Mouse (Mus musculus) urinary bladder, postnatal 25 days (tissue): ENCODE measurements around the gene Ncbp1.
A peak's percentile ranks its signal among the peaks of the same experiment; 100 is the strongest.
"Not testable (repeated sequence)": the region's sequence is repeated elsewhere in the genome, so short reads cannot be mapped to it uniquely, and the experiment has no call there.

Experiments used
- DNase-seq: peaks from one replicate; pipeline ENCODE4 v3.0.0; 2022; ENCODE audit warnings: low spot score

Gene Ncbp1

GRCm38 (mm10) chr4:46129311-46130004 lies 9.0 kb upstream of the Ncbp1 start:
- DNase-seq: no peak

DNA sequence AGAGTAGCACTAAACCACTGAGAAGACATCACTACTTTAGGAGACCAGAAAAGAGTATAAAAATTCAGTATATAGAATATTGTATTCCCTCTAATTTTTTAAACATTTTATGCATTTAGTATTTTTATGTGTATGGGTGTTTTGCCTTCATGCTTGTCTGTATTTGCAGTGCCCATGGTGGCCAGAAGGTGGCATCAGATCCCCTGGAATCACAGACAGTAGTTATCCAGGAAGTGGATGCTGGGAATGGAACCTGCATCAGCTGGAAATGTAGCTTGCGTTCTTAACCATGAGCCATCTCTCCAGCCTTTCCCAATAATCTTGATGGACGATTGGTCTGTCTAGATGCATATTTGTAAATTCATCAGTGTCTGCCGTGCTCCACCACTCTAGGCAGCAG lies 8.2 kb upstream of the Ncbp1 start:
- DNase-seq: peak; percentile 27

DNA sequence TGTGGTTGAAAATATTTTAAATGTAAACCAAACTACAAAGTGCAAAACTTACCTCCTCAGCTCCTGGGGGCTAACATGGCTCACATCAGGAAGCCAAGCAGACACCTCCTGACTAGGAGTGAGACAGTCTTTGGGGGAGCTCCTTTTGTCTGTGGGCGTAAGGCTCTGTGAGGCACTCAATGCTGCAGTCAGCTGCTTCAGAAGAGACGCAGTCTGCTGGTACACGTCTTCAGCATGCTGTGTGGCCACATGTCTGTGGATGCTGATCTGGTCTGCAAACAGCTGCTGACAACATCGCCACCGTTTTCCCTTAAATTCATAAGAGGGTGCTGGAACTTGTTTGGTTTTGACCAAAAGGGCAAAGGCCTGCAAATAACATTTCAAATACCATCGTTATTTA lies 6.6 kb upstream of the Ncbp1 start:
- DNase-seq: no peak

- DNase-seq: no peak
Observed at GRCm38 (mm10) chr4:46137629-46138286, 655 bp upstream of the Ncbp1 start.

DNA sequence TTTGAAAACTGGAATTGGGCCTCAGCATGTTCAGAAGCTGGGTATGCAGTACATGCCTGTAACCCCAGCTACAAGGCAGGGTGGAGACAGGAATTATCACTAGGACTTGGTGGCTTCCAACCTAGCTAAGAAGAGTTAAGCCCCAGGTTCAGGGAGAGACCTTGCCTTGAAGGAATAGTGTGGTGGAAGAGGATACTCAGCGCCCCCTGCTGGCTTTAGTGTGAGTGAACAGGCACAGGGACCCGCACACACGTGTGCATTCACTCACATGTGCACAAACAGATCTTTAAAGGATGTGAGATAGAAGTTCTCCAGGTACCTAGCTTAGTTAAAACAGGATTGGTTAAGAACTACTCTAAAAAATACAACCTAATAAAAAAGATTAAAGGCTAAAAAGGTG lies 5.9 kb downstream of the Ncbp1 start:
- DNase-seq: no peak

GRCm38 (mm10) chr4:46146881-46147280 lies 8.5 kb downstream of the Ncbp1 start:
- DNase-seq: no peak

DNA sequence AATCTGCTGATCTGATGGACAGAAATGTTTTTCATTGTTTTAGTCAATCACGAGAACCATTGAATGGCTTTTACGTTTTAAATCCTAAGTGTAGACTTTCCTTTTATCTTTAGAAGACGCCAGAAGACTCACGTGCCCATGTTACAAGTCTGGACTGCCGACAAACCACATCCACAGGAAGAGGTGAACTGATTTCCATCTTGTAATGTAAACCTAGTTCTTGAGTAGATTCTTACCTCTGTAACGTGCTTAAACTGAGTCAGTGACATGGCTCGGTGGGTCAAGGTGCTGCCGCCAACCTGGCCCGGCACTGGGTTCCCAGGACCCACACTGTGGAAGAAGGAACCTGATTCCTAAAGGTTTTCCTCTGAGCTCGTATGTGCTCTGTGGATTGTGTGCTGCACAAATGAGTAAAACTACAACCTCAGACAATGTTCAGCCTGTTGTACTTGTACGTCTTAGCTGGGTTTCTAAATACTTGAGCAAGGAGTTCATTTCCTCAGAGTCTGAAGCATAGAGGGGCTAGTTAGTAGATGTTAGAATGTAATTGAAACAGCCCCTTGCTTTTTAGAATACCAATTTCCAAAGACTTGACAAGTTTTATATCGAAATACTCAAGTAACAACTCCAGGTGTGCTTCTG lies 13.6 kb downstream of the Ncbp1 start:
- DNase-seq: no peak

GRCm38 (mm10) chr4:46164027-46164426 lies 25.6 kb downstream of the Ncbp1 start:
- DNase-seq: no peak

- DNase-seq: no peak
Observed at GRCm38 (mm10) chr4:46165831-46166230, 27.4 kb downstream of the Ncbp1 start.

- no peak for DNase-seq
Observed at GRCm38 (mm10) chr4:46171761-46172160, 33.3 kb downstream of the Ncbp1 start.

- DNase-seq: no peak
Observed at GRCm38 (mm10) chr4:46176313-46176712, 37.9 kb downstream of the Ncbp1 start.

DNA sequence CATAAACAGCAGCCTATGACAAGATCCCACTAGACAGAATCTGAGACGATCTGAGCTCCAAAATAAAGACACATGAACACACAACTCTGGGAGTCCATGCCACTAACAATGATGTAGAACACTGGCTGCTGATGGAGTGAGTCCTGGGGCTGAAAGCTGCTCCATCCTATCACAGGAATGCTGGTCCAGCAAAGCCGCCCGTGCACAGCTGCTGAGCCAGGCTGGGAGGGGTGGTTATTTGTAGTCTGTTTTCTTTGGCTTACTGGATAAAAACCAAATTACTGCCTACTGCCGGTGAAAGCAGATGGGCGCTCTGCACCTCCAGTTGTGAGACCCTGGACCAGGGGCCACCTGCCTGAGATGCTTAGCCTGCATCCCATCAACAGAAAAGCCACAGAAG lies 38.6 kb downstream of the Ncbp1 start:
- DNase-seq: no peak

DNA sequence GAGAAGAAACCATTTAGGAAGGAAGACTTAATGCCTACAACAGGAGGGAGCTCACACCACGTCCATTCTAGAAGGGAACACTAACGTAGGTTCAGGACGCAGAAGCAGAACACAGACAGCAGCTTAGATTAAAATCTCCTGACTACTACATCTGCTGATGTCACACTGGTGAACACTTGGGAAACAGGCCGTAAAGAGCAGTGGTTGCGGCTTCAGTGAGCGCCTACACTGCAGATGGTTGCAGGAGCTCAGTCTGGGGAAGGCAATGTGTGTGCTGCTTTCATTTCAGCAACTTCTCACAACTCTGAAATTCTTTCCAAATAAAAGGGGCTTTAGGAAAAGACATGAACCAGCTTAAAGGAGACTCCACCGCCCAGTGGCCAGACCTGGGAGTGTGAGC lies 39.1 kb downstream of the Ncbp1 start:
- DNase-seq: no peak

DNA sequence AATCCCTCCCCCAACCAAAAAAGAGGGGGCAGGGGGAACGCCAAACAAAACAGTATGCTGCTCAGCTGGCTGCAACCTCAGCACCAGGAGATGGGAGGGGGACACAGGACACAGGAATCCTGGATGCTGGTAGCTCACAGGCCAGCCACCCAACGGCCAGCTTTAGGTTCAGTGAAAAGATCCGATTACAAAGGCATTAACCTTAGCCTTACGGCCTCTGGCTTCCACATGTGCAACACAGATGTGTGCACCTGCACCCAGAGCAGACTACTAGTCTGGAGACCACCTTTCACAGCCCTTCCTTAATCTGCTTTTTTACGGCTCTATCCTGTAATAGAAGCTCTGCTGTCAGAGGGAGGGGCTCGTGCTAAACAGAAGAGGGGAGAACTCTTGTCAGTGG lies 42.8 kb downstream of the Ncbp1 start:
- no peak for DNase-seq

DNA sequence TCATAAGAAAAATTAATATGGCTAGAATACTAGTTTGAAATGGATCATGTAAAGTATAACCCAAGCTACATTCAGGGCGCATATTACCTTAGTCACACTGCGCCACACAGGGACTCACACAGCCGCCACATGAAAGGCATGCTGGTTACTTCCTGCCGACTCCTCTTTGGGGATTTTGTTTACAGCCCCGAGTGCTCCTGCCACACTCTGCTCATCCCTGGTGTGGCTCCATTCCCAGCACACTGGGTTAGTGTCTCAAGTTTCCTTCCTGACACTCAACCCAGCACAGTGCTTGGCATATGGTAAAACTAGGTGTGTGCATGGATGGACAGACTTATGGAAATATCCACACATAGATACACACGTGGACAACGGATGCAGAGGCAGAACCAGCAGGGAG lies 43.8 kb downstream of the Ncbp1 start:
- DNase-seq: no peak

- DNase-seq: no peak
Observed at GRCm38 (mm10) chr4:46185423-46185822, 47.0 kb downstream of the Ncbp1 start.

- no peak for DNase-seq
Observed at GRCm38 (mm10) chr4:46185890-46186289, 47.5 kb downstream of the Ncbp1 start.

- DNase-seq: no peak
Observed at GRCm38 (mm10) chr4:46186466-46186865, 48.1 kb downstream of the Ncbp1 start.

GRCm38 (mm10) chr4:46192011-46192410 lies 53.6 kb downstream of the Ncbp1 start:
- DNase-seq: not testable (repeated sequence)

DNA sequence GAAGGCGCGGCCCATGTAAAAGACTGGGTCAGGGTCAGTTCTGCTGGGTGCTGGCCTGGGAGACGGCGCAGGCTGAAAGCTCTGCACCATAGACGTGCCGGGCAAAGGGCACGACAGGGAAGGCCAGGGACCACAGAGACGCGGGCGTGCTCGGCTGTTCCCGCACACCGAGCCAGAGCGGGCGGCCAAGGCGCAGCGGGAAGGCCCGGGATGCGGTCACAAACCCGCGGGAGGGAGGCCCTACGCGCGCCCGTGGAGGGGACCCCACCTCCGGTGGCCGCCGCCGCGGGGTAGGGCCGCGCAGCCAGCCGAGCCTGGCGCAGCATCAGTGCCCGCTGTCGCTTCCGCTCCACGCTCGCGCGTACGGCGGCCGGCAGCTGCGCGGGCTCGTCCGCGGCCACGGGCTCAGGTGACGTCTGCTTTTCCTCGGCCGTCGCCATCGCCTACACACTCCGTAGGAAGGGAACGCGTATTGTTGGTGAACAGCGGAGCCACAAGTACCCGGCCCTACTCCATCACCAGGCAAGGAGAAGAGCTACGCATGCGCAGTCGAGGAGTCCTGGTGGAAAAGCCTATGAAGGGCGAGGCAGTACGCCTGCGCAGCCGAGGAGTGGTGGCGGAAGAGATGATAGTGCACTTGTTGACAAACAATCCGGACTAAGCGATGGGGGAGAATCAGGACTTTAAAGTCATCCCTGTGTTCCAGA lies 57.5 kb downstream of the Ncbp1 start, which contains the start of gene Xpa:
Xpa (minus strand) TSS at position 531 of the 707 bp plus-strand sequence.
- DNase-seq: peak; percentile 93

DNA sequence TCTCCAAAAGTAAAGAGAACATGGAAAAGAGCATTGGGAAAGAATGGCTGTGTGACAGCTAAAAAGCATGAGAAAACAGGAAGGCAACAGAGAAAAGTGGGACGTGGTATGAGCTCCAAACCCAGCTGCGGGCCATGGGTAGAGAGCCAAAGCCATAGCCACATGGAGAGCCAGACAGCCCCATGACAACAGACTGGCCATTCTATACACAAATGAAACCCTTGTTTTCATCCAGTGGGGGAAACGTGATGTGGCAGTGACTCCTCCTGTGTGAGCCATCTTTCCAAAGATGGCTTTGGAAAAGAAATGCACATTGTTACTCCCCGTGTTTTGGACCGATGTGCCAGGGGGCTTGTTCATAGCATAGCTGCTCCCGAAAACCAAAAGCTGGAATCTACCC lies 58.1 kb downstream of the Ncbp1 start:
- no peak for DNase-seq

DNA sequence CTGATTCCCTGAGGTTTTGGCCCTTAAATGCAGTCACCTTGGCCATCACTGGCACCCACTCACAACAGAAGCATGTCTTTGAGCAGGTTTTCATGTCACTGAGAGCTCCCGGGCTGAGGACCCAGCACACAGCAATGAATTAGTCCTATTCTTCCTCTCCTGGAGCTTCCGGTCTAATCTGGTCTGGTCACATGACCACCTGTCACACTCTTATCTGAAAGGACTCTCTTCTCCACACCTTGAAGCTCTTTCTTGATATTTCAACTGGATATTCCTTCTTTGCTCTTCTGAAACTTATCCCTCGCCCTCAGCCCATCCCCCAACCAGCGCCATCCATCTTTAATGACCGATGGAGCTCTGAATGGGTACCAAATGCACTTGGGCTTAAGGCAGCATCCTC lies 59.7 kb downstream of the Ncbp1 start:
- DNase-seq: no peak
